Mouse (Mus musculus): ENCODE data around the gene Slc24a4.

The Slc24a4 gene

DNA sequence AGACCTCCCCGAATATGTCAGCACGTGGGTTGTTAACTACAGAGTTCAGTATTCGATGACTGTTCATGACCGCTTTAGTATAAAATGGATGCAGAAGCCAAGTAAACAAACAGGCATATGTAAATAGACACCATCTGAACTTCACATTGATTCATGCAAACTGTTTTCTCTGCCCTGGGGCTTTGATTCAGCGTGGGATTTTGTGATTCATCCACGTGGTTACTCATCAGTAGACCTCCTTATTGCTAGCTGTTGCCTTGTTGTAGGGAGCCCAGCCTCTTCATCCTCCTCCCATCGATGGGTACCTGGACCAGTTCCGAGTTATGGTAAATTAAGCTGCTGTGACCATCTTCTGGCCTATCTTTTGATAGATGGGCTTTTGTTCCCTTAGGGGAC lies 181.3 kb downstream of the Slc24a4 start:
- DNase-seq: no peak

DNA sequence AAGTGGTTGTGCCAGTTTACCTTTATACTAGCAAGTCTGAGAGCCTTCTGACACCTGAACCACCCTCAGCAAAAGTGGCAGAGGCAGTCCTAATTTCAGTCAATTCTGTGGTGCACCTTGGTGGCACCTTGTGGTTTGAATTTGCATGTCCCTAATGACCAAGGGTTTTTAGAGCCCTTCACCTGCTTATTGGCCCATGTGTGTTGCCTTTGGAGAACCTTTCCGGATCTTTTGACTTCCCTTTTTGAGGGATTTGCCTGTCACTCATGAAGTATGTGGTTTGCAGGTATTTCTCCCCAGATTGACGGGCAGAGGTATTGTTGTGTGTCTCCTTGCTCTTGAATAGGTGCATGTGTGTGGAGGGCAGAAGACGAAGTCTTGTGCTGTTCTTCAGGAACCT lies 181.7 kb downstream of the Slc24a4 start:
- no peak for DNase-seq

DNA sequence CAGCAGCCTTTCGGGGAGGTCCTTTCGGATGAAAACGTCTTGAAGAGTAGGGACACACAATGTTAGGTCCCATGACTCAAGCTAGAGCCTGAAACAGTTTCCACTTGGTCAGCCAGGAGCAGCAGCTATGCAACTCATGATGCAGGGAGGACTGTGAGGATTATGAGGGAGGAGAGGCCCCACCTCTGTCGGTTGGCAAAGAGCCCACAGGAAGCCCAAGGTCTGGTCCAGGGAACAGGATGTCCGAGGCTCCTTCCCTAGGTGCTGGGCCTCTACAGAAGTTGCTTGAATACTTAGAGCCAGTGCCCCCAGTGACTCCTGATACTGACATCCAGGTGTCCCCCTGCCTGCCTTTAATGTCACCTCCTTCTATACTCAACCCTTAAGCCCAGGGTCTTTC lies 182.9 kb downstream of the Slc24a4 start:
- DNase-seq: no peak

Data from cerebellum, postnatal 10 days (tissue).